Mouse (Mus musculus) adrenal gland, postnatal 0 days (tissue): ENCODE results near the gene Bid. TPM values are rescaled to one million over a fixed set of nuclear protein-coding genes. Genes with fewer than 3 reads are reported as not detected.

ENCODE experiments used
- polyA plus RNA-seq: library from polyadenylated mRNA; unstranded; fragments of >200 nt; fragmentation: Nextera tagmentation; extraction: Ambion mirVana; gene quantifications from 2 replicates; pipeline ENCODE4 v1.2.1, GENCODE M21; 2015

Gene Bid
- polyA plus RNA-seq: 12.2 and 19.8 TPM in 2 replicates

DNA sequence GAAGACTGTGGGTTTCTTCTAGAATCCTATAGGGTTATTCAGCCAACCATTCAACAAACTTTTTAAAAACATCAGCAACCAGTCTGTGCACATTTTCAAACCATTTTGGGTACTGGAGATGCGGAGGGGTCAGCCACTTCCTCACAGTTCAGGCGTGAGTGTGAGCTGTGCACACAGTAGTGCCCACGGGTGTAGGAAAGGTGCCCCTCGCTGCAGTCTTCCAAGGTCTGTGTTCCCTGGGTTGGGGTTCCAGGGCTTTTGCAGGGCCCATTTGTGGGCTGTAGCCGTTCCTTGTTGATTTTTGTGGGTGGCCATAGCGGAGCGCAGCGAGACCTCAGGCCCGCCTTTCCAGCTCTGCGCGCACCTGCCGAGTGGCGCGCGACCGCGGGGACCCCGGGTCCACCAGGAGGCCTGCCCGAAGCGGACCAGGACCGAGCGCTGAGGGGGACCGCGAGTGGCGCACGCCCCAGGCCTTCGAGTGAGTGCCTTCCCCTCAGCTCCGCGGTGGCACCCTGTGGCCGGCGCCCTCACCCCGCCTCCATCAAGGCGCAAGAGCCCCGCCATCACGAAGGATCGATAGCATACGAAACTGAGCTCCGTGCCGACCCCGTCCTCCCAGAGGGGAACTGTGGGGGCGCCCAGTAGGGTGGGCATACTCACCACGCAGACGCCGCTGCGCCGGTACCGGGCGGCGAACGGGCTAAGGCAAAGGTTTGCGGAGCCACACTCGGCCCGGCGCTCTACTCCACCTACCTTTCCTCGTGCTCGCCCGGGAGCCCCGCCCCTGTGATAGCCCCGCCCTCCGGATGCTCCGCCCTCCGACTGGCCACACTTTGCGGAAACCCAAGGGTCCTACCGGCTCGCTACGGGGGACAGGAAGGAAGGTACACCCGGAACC, at the start of gene Bid:
Gene Bid (minus strand): TSS at position 780 of the 898 bp plus-strand sequence.

Other genes starting within 250 kb of the Bid start
- gene Slc25a18, start 143.3 kb downstream of the Bid start, polyA plus RNA-seq: 0.91 and 3.1 TPM in 2 replicates
- gene Atp6v1e1, start 94.1 kb downstream of the Bid start, polyA plus RNA-seq: 326 and 467 TPM in 2 replicates
- 12.0 and 18.6 TPM in 2 replicates for gene Bcl2l13, start 80.6 kb downstream of the Bid start, polyA plus RNA-seq
- gene Mical3, start 214.1 kb upstream of the Bid start, polyA plus RNA-seq: 6.7 and 8.1 TPM in 2 replicates